Mouse (Mus musculus): Measurements from ENCODE around the gene Spint4. TPM values are rescaled to one million over a fixed set of nuclear protein-coding genes. Genes with fewer than 3 reads are reported as not detected.

Gene Spint4
- not detected for total RNA-seq (2023)

DNA sequence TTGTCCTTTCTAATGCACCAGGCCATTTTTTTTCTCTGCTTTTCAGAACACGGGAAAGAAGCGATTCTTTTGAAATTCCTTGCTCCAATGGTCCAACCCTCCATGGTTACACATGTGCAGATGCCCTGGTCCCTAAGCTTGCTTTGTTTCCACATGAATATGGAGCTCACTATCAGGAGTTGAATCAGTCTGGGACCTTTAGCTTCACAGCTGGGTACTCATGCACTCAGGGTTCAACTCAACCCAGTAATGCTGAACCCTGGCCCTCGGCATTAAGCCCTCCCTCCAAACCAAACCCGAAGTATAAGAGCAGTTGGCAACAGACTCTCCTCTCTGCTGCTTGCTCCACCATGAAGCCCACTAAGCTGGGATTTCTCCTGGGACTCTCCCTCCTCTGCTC lies at the start of gene Spint4:
Gene Spint4, plus strand, starts transcription at position 301 of the 400 bp plus-strand sequence.

GRCm38 (mm10) chr2:164655858-164656257 lies 42.4 kb upstream of the Spint4 start, which contains the start of gene Wfdc10:
Gene Wfdc10 (plus strand): TSS chr2:164656046.

GRCm38 (mm10) chr2:164656483-164656882 lies 41.8 kb upstream of the Spint4 start, which contains the start of gene Wfdc9:
Gene Wfdc9 (minus strand): TSS chr2:164656583.

GRCm38 (mm10) chr2:164673987-164674386 lies 24.3 kb upstream of the Spint4 start, which contains the start of gene Wfdc11:
Gene Wfdc11 (minus strand): TSS chr2:164674087.

GRCm38 (mm10) chr2:164684807-164685206 lies 13.5 kb upstream of the Spint4 start, which contains the start of gene Wfdc13:
Gene Wfdc13 (plus strand): TSS chr2:164685107.

GRCm38 (mm10) chr2:164715005-164715404 lies 16.7 kb downstream of the Spint4 start, which contains the start of gene Spint5:
Gene Spint5 (plus strand): TSS chr2:164715305.

GRCm38 (mm10) chr2:164745843-164746479 lies 47.7 kb downstream of the Spint4 start, which contains the start of the genes Wfdc3 and Dnttip1:
Gene Wfdc3 (minus strand): TSS chr2:164745931.
Gene Dnttip1 (plus strand): TSS chr2:164745983.

Other genes starting within 250 kb of the Spint4 start
- gene Sys1, start 241.5 kb upstream of the Spint4 start, total RNA-seq (2023) = 10 to 100 TPM; 58.9 to 62.8 TPM
- 1 to 10 TPM in 1 of 2 experiments, not detected in 1; 2.3 TPM for gene Gm20458, start 237.5 kb upstream of the Spint4 start, total RNA-seq (2023)
- gene Trp53tg5, start 224.8 kb upstream of the Spint4 start, total RNA-seq (2023) = not detected
- 1 to 10 TPM; 6.5 to 9.3 TPM for gene Dbndd2, start 212.4 kb upstream of the Spint4 start, total RNA-seq (2023)
- 10 to 100 TPM; 72.9 to 79.0 TPM for gene Pigt, start 201.0 kb upstream of the Spint4 start, total RNA-seq (2023)
- not detected for gene Wfdc2, start 136.1 kb upstream of the Spint4 start, total RNA-seq (2023)
- gene Spint3, start 125.0 kb upstream of the Spint4 start, total RNA-seq (2023) = not detected
- not detected for gene Wfdc6a, start 113.1 kb upstream of the Spint4 start, total RNA-seq (2023)
- gene Eppin, start 104.9 kb upstream of the Spint4 start, total RNA-seq (2023) = not detected
- gene Wfdc6b, start 85.0 kb upstream of the Spint4 start, total RNA-seq (2023) = not detected
- not detected for gene Wfdc8, start 84.9 kb upstream of the Spint4 start, total RNA-seq (2023)
- gene Wfdc16, start 59.7 kb upstream of the Spint4 start, total RNA-seq (2023) = not detected
- not detected for gene Wfdc10, start 42.5 kb upstream of the Spint4 start, total RNA-seq (2023)
- gene Wfdc9, start 41.9 kb upstream of the Spint4 start, total RNA-seq (2023) = not detected
- gene Wfdc11, start 24.4 kb upstream of the Spint4 start, total RNA-seq (2023) = not detected
- not detected for gene Wfdc13, start 13.4 kb upstream of the Spint4 start, total RNA-seq (2023)
- gene Spint5, start 16.8 kb downstream of the Spint4 start, total RNA-seq (2023) = not detected
- not detected for gene Wfdc3, start 47.4 kb downstream of the Spint4 start, total RNA-seq (2023)
- 10 to 100 TPM; 46.5 to 47.0 TPM for gene Dnttip1, start 47.5 kb downstream of the Spint4 start, total RNA-seq (2023)
- 1 to 10 TPM; 2.4 to 2.7 TPM for gene Ube2c, start 71.4 kb downstream of the Spint4 start, total RNA-seq (2023)
- not detected for gene Tnnc2, start 81.5 kb downstream of the Spint4 start, total RNA-seq (2023)
- gene Snx21, start 87.3 kb downstream of the Spint4 start, total RNA-seq (2023) = 1 to 10 TPM in 1 of 2 experiments, under 1 TPM in 1; 0.50 to 1.5 TPM
- 10 to 100 TPM; 57.1 to 64.3 TPM for gene Acot8, start 106.4 kb downstream of the Spint4 start, total RNA-seq (2023)
- 1 to 10 TPM; 3.7 to 6.0 TPM for gene Zswim3, start 106.6 kb downstream of the Spint4 start, total RNA-seq (2023)
- gene Zswim1, start 124.2 kb downstream of the Spint4 start, total RNA-seq (2023) = 10 to 100 TPM in 1 of 2 experiments, 1 to 10 TPM in 1; 7.7 to 12.2 TPM
- gene Spata25, start 130.0 kb downstream of the Spint4 start, total RNA-seq (2023) = 1 to 10 TPM in 1 of 2 experiments, not detected in 1; 1.9 TPM
- gene Ctsa, start 134.4 kb downstream of the Spint4 start, total RNA-seq (2023) = 100 to 1,000 TPM; 217 to 222 TPM
- gene Neurl2, start 135.0 kb downstream of the Spint4 start, total RNA-seq (2023) = 1 to 10 TPM; 7.0 to 7.9 TPM
- gene Pltp, start 159.2 kb downstream of the Spint4 start, total RNA-seq (2023) = 1 to 10 TPM; 8.2 to 10.0 TPM
- 100 to 1,000 TPM in 1 of 2 experiments, 10 to 100 TPM in 1; 93.2 to 104 TPM for gene Pcif1, start 180.8 kb downstream of the Spint4 start, total RNA-seq (2023)
- 10 to 100 TPM; 60.9 to 65.7 TPM for gene Zfp335, start 213.3 kb downstream of the Spint4 start, total RNA-seq (2023)
- gene Mmp9, start 242.3 kb downstream of the Spint4 start, total RNA-seq (2023) = 1 to 10 TPM in 1 of 2 experiments, not detected in 1; 1.1 TPM

All from B cell, adult 67 days (primary cell).